Mouse (Mus musculus) kidney, adult 2 months (tissue): ENCODE data around the gene Vsir.

ENCODE experiments used
- CTCF ChIP-seq: fragments of 200-500 bp; conservative IDR thresholded peaks from 2 replicates; pipeline ENCODE4 v1.5.1; 2011; ENCODE audit warnings: low read depth, mild to moderate bottlenecking, control low read depth, low read length, moderate library complexity, mixed read lengths; ENCODE audit not compliant: insufficient read depth, insufficient read length
- POLR2A ChIP-seq: fragments of 200-500 bp; IDR thresholded peaks from one replicate; pipeline ENCODE4 v1.6.1; 2011; ENCODE audit warnings: low read depth, low read length, control low read depth

DNA sequence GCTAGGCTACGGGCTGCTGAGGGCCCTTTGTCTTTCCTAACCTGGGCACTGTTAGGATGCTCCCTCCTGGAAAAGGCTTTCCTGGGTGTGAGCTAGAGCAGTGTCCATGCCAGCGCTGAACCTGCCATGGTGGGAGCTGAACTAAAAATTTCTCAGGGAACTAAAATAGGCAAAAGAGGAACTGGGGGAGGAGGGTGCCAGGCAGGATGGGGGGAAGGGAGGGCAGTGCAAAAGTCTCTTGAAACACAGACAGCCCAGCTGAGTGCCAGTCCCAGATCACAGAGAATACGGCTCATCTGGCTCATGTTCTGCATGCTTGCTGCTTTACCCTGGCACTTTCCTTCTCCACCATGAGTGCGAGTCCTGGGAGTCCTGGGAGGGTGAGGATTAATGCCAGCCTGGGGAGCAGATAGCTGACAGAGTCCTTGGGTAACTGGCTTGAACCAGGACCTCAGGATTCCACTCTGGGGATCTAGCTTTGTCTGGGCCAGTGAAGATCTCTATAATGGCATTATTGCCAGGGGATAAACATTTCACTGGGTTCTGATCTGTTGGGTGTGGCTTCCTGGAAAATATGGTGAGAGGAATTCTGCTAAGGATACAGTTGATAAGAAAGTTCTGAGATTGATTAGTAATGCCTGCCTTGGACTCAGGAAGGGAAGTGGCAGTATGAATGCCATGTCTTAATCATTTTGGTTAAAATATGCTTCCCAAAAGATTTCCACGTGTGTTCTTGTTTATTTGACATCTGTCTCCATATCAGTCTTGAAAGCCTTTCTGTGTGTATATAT lies 25.1 kb downstream of the Vsir start:
- TF ChIP-seq CTCF = no peak
- TF ChIP-seq POLR2A = no peak
